Mouse (Mus musculus): ENCODE measurements around the gene Kif5a. TPM values are rescaled to one million over a fixed set of nuclear protein-coding genes. Genes with fewer than 3 reads are reported as not detected.
A peak's percentile ranks its signal among the peaks of the same experiment; 100 is the strongest.
"Not testable (repeated sequence)": the region's sequence is repeated elsewhere in the genome, so short reads cannot be mapped to it uniquely, and the experiment has no call there.

Gene Kif5a
- polyA plus RNA-seq, 1 experiment from 2014 or later = 2.5 TPM

DNA sequence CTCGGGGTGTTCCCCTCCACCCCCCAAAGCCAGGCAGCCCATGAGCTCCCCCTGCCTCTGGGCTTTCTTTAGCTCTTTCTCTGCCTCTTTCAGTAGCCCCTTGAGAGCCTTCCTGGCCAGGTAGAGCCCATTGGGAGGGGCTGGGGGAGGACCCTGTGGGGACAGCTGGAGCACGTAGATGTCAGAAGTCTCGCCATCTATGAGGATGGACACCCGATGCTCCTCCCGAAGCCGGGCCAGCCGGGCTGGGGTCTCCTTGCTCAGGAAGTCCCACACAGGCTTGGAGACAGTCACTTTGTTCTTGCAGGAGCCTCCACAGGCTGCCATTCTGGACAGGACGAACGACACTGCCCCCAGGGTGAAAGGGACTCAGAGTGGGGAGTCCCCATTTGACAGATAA, 70.1 kb downstream of the Kif5a start:
- Histone ChIP-seq H3K4me3 (no peak overlapping the region), H3K27me3 (no peaks in the 10 kb centered on the region), H3K27ac (no peak overlapping the region), H3K36me3 (peaks cover 21% of the 10 kb centered on the region), H3K4me1 (peaks cover 57% of the 10 kb centered on the region), H3K9me3 (no peaks in the 10 kb centered on the region), H3K4me2 (no peak overlapping the region), H3K9ac (no peak overlapping the region)
- WGBS = 69% methylated on average over 9 of the region's 9 CpGs
- no peak for ATAC-seq (ENCODE audit: insufficient number of reproducible peaks, low FRiP score, low TSS enrichment, low read depth)

DNA sequence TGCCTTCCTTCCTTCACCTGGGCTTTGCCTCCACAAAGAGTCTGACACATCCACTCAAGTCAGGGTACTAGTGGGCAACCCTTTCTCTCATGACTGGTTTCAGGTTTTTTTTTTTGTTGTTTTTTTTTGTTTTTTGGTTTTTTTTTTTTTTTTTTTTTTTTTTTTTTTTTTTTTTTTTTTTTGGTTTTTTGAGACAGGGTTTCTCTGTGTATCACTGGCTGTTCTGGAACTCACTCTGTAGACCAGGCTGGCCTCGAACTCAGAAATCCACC, 71.2 kb downstream of the Kif5a start:
- 67% methylated on average over 1 of the region's 1 CpGs for WGBS
- not testable (repeated sequence) for H3K27me3 ChIP-seq; H3K27ac ChIP-seq; ATAC-seq (ENCODE audit: insufficient number of reproducible peaks, low FRiP score, low TSS enrichment, low read depth); H3K4me2 ChIP-seq; H3K9ac ChIP-seq; H3K4me3 ChIP-seq; H3K9me3 ChIP-seq
- H3K4me1 ChIP-seq = peaks cover 57% of the 10 kb centered on the region
- H3K36me3 ChIP-seq = peaks cover 18% of the 10 kb centered on the region

DNA sequence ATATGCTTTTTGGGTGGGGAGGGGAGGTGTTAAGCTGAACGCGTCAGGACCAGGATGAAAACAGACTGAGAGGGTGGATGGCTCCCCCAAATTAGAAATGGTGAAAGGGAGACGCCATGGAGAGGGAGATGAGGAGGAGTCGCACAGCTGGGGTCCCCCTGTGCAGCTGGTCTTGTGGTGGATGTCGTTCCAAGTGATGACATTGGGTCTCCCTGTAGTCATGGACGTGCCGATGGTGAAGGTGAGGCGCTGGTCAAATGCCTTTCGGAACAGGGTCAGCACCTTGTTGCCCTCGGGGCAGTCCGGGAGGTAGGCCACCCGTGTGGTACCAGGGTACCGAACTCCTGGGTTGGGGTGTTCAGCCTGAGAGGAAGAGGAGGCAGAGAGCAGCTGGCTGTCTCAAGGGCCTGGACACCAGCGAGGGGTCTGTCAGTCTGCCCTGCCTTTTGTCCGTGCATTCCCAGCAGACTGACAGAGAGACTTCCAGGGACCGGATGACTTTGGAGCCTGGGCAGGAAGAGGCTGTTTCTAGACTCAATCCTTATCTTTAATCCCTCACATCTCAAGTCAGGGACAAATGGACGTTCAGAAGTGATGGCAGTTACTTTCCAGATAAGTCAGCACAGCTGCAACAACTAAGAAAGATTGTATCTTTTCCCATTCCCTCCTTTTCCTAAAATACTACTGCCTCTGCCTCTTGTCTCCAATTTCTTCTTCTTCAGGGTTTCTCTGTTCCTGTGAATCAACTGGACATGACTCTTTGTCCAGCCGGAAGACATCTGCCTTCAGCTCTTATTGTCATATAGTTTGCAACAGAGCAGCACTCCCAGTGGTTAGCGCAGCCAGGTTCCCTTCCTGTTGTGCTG, 71.7 kb downstream of the Kif5a start:
- Histone ChIP-seq H3K36me3 (peaks cover 23% of the 10 kb centered on the region), H3K27ac (peak overlapping the region; percentile 12; the same call in 1 of the 2 replicates), H3K4me1 (peaks cover 52% of the 10 kb centered on the region), H3K4me2 (no peak overlapping the region), H3K9ac (no peak overlapping the region), H3K9me3 (no peaks in the 10 kb centered on the region), H3K27me3 (no peaks in the 10 kb centered on the region), H3K4me3 (peak overlapping the region; percentile 76; the same call in 1 of the 2 replicates)
- 80% methylated on average over 19 of the region's 19 CpGs for WGBS
- no peak for ATAC-seq (ENCODE audit: insufficient number of reproducible peaks, low FRiP score, low TSS enrichment, low read depth)

DNA sequence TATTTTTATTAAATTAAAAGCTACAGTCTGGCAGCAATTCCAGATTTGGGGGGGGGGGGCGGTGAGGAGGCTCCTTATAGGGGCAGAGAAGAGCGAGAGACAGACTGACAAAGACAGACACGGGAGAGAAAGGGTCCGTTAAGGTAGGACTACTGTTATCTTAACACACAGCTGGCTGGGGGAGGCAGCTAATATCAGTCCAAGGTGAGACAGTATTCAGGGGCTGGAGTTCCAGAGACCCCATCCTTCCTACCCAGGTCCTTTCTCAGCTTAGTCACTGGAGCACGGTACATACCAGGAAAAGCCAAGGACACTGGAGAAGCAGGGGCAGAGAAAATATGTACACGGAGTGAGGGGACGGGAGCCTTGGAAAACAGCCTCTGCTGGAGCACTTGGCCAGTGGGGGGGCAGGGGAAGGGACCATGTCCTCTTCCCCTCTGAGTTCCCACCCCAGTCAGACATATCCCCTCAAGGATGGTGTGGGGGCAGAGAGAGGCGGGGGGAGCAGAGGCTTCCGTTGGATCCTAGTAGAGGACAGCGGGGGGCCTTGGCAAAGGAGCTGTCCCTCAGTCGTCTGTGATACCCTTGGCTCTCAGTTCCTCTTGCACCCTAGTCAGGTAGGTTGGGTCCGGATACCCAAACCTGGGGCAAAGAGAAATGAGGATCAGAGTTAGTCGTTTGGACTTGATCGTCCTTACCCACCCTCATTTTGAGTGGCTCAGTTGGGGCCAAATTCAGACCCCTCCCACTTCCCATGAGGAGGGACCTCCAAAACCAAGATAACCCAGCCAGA, 72.6 kb downstream of the Kif5a start:
- H3K36me3 ChIP-seq = peaks cover 32% of the 10 kb centered on the region
- peaks cover 48% of the 10 kb centered on the region for H3K4me1 ChIP-seq

DNA sequence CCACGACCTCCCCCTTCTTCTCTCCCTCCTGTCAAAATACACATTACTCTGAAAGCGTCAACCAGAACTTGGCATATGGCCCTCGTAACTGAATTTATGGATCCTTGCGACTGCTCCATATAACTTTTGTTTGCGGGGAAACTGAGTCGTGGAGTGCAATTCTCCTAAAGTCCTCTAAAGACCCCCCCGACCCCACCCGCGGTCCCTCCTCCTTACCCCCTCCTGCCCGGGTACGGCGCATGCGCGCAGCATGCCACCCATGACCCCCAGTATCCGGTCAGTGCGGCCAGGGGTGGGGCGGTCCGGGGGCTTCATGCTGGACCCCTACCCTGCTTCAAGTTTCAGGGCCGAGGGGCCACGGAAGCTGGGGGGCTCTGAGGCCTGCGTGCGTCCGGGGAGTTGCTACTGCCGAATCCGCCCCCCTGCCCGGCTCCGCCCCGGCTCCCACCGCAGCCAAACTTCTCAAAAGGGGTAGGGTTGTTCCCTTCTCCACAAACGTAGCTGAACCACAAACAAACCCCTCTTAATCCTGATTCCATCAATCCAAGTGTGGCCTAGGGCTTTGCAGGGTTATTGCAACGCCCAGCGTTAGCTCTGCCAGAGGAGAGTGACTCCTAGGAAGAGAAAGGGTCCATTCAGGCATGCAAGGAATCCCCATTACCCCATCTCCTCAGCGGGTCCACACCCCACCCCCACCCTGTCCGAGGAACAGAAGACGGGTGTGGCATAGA, 73.3 kb downstream of the Kif5a start, which contains the start of gene Arhgef25:
Arhgef25 (minus strand) TSS at position 433 of the 731 bp plus-strand sequence.
- H3K4me2 ChIP-seq = peak within 1 kb of the TSS; percentile 88
- H3K27me3 ChIP-seq = no peaks in the 10 kb centered on the region
- H3K27ac ChIP-seq = peak within 1 kb of the TSS; percentile 96
- H3K36me3 ChIP-seq = peaks cover 39% of the 10 kb centered on the region
- 1% methylated on average over 35 of the region's 35 CpGs for WGBS
- no peaks in the 10 kb centered on the region for H3K9me3 ChIP-seq
- ATAC-seq (ENCODE audit: insufficient number of reproducible peaks, low FRiP score, low TSS enrichment, low read depth) = peak; percentile 62
- peaks cover 47% of the 10 kb centered on the region for H3K4me1 ChIP-seq
- H3K4me3 ChIP-seq = peak within 1 kb of the TSS; percentile 76
- H3K9ac ChIP-seq = peak within 1 kb of the TSS; percentile 78

More for the DNA sequence above, 72.6 kb downstream of the Kif5a start:
- peak overlapping the region; percentile 88 for H3K4me2 ChIP-seq
- H3K27me3 ChIP-seq = no peaks in the 10 kb centered on the region
- H3K4me3 ChIP-seq = peak overlapping the region; percentile 76
- no peak overlapping the region for H3K9ac ChIP-seq
- H3K27ac ChIP-seq = peak overlapping the region; percentile 96
- H3K9me3 ChIP-seq = no peaks in the 10 kb centered on the region
- WGBS = 36% methylated on average over 14 of the region's 14 CpGs
- no peak for ATAC-seq (ENCODE audit: insufficient number of reproducible peaks, low FRiP score, low TSS enrichment, low read depth)

DNA sequence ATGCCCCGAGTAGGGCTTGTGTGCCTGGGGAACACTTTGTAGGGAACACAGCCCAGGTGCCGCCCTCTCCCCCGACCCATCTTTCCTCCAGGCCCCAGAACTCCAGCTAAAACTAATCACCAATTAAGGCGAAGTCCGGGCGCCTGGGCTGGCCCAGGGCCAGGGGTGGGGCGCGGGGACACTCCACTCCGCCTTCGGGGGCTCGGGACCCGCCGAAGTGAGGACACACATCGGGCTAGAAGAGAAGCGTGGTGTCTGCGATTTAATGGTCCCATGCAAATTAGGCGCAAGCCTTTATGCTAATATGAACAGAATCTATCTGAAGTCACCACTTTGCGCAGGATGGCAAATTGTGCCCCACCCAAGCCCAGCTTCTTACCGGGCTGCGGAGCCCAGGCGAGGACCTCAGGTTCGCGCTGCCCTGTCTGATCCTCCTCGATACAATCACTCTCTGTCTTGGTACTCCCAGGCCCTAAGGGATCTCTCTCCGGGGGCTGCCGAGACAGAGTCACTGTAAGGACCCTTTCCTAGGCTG, 74.0 kb downstream of the Kif5a start:
- H3K4me3 ChIP-seq = peak overlapping the region; percentile 76
- H3K27me3 ChIP-seq = no peaks in the 10 kb centered on the region
- peak overlapping the region; percentile 96 for H3K27ac ChIP-seq
- peaks cover 46% of the 10 kb centered on the region for H3K36me3 ChIP-seq
- H3K4me1 ChIP-seq = peaks cover 43% of the 10 kb centered on the region
- under 1% methylated on average over 26 of the region's 26 CpGs for WGBS
- H3K9ac ChIP-seq = peak overlapping the region; percentile 78
- no peak for ATAC-seq (ENCODE audit: insufficient number of reproducible peaks, low FRiP score, low TSS enrichment, low read depth)
- H3K4me2 ChIP-seq = peak overlapping the region; percentile 88
- no peaks in the 10 kb centered on the region for H3K9me3 ChIP-seq

DNA sequence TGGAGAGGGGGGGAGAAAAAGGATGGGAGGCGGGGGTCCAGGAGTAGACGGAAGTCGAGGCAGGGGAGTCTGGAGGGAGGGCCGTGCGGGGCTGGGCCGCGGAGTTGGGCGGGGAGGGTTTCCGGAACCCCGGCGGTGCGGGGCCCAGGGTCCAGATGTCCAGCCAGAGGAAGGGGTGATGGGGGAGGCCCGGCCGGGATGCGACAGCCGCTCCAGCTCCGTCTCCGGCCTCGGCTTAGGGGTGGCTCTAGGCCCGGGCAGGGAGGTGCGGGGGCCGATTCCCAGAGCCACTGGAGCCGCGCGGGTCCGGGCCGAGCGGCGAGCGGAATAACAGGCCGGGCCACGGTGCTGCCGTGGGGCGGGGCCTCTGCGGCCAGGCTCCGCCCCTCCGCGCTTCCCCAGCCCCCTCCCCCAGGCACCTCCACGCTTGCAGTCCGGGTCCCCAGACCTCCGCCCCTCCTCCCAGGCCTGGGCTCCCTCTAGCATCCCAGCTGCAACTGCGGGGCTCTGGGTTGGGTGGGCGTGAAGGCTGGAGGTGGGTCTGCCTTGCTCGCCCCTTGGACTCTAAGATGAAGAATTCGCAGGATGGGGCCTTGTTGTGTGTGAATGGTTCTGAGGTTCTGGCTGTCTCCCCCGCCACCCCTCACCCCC, 74.6 kb downstream of the Kif5a start:
- no peaks in the 10 kb centered on the region for H3K27me3 ChIP-seq
- peak overlapping the region; percentile 76 for H3K4me3 ChIP-seq
- H3K4me2 ChIP-seq = peak overlapping the region; percentile 88
- peak overlapping the region; percentile 78 for H3K9ac ChIP-seq
- H3K27ac ChIP-seq = peak overlapping the region; percentile 96
- H3K9me3 ChIP-seq = no peaks in the 10 kb centered on the region
- H3K36me3 ChIP-seq = peaks cover 52% of the 10 kb centered on the region
- ATAC-seq (ENCODE audit: insufficient number of reproducible peaks, low FRiP score, low TSS enrichment, low read depth) = peak; percentile 82
- peaks cover 46% of the 10 kb centered on the region for H3K4me1 ChIP-seq
- 0% methylated on average over 34 of the region's 46 CpGs for WGBS

DNA sequence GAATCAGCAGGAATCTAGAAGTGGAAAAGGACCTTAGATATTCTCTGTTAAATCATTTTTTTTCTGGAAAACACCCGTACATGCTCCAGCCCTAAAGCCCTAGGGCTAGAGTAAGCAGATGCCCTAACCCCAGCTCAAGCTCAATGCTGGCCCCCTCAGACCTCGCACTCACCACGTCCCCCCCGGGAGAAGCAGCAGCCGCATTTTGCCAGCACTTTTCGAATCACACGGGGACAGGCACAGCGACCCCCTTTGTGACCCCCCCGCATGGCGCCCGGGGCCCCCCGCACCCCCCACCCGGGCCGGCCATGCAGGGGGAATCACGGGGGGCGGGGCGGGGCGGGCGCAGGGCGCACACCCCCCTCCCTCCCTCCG, 75.1 kb downstream of the Kif5a start:
- WGBS = under 1% methylated on average over 15 of the region's 21 CpGs
- H3K9me3 ChIP-seq = no peaks in the 10 kb centered on the region

DNA sequence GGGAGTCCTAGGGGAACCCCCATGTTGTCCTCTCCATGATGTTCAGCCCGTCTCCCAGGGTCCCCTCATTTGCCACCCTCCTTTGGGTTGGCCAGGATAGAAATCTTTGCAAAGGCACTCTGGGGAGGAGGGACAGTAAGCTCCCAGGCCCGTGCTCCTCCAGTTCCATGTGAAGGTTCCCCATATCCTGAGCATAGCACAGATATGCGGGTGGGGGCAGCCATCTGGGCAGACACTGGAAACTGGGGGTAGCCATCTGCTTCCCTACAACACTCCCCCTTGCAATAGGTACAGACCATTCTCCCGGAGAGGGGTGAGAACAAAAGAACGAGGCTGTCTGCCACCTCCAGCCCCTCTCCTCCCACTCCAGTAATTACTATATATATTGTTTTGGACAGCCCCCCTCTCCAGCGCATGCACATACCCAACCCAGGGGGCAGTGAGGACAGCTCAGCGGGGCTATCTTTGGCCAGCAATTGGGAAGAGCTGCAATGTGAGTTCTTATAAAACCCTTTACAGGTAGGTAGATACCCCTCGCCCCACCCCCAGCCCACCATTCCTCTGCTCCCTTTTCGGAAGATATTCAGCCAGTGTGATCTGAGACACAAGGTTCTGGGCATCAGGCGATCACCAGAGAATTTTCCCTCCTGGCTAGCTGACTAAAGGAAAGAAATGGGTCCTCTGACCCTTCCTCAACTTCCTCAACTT, 75.6 kb downstream of the Kif5a start:
- Histone ChIP-seq H3K27ac (peak overlapping the region; percentile 96), H3K36me3 (peaks cover 58% of the 10 kb centered on the region), H3K4me2 (peak overlapping the region; percentile 88), H3K4me3 (peak overlapping the region; percentile 76), H3K27me3 (no peaks in the 10 kb centered on the region), H3K4me1 (peaks cover 37% of the 10 kb centered on the region), H3K9me3 (no peaks in the 10 kb centered on the region), H3K9ac (no peak overlapping the region)
- WGBS = 37% methylated on average over 10 of the region's 10 CpGs
- no peak for ATAC-seq (ENCODE audit: insufficient number of reproducible peaks, low FRiP score, low TSS enrichment, low read depth)

More for the DNA sequence above, 75.1 kb downstream of the Kif5a start:
- Histone ChIP-seq H3K36me3 (peaks cover 57% of the 10 kb centered on the region), H3K9ac (peak overlapping the region; percentile 78), H3K27me3 (no peaks in the 10 kb centered on the region), H3K4me1 (peaks cover 43% of the 10 kb centered on the region), H3K27ac (peak overlapping the region; percentile 96), H3K4me3 (peak overlapping the region; percentile 76), H3K4me2 (peak overlapping the region; percentile 88)
- ATAC-seq (ENCODE audit: insufficient number of reproducible peaks, low FRiP score, low TSS enrichment, low read depth) = no peak

DNA sequence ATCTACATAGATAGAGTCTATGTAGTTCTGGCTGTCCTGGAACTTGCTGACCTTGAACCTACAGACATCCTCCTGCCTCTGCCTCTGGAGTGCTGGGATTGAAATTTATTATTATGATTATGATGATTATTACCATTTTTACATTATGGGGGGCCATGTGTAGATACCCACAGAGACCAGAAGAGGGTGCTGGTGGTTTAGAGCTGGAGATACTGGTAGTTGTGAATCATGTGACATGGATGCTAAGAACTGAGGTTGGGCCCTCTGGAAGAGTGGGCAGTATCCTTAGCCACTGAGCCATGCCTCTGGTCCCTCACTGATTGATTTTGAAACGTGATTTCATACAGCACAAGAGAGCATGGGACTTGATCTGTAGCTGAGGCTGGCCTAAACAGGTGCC, 76.7 kb downstream of the Kif5a start:
- Histone ChIP-seq H3K27me3 (peaks cover 8% of the 10 kb centered on the region; the same call in 1 of the 2 replicates), H3K4me3 (no peak overlapping the region), H3K4me2 (no peak overlapping the region), H3K9ac (no peak overlapping the region), H3K36me3 (peaks cover 61% of the 10 kb centered on the region), H3K9me3 (no peaks in the 10 kb centered on the region), H3K4me1 (peaks cover 36% of the 10 kb centered on the region), H3K27ac (no peak overlapping the region)
- ATAC-seq (ENCODE audit: insufficient number of reproducible peaks, low FRiP score, low TSS enrichment, low read depth) = no peak
- 92% methylated on average over 1 of the region's 1 CpGs for WGBS
